Mouse (Mus musculus): ENCODE results near the gene Eif2b4.

GRCm38 (mm10) chr5:31226641-31227040, 33.4 kb upstream of the Eif2b4 start:
- no peak for TF ChIP-seq CTCF (IDR thresholded peaks at IDR 0.05; ENCODE audit: low read depth)
- TF ChIP-seq EP300 (IDR thresholded peaks at IDR 0.05; ENCODE audit: low read depth), result no peak

Measured in heart, postnatal 0 days (tissue).